Mouse (Mus musculus) olfactory bulb, adult 2 months (tissue): Measurements from ENCODE around the gene Itgb5.

Source experiments
- CTCF ChIP-seq: fragments of 200-500 bp; IDR thresholded peaks from 2 replicates; pipeline ENCODE4 v1.5.1; 2012; ENCODE audit warnings: low read depth, mild to moderate bottlenecking, low read length, moderate library complexity; ENCODE audit not compliant: insufficient read depth
- POLR2A ChIP-seq: fragments of 200-500 bp; IDR thresholded peaks from 2 replicates; pipeline ENCODE4 v1.6.1; 2012; ENCODE audit warnings: mild to moderate bottlenecking, low read depth, low read length, moderate library complexity; ENCODE audit not compliant: insufficient read depth

GRCm38 (mm10) chr16:33891561-33892281 lies 62.3 kb downstream of the Itgb5 start:
- TF ChIP-seq CTCF = no peak
- no peak for TF ChIP-seq POLR2A
